Mouse (Mus musculus) megakaryocyte-erythroid progenitor cell, adult 5-6 weeks (primary cell): ENCODE data around the gene Phc3. TPM values are rescaled to one million over a fixed set of nuclear protein-coding genes. Genes with fewer than 3 reads are reported as not detected.

Experiments
- ATAC-seq: replicated peaks from 2 replicates; pipeline ENCODE4 v1.8.0; 2016; ENCODE audit warnings: mild to moderate bottlenecking, inconsistent platforms; ENCODE audit not compliant: severe bottlenecking, poor library complexity, low FRiP score, low TSS enrichment
- total RNA-seq, 2 experiments: library from RNA; stranded (forward) in 1 of 2; stranded (reverse) in 1 of 2; fragments of 200-1000, 215-1000 nt in 1 of 2; fragments of >200 nt in 1 of 2; fragmentation: Nextera tagmentation in 1 of 2; gene quantifications; 2 replicates each; pipeline ENCODE4 v1.2.3; 2014 to 2017

The Phc3 gene
- total RNA-seq, 2 experiments from 2014 or later: 12.8 to 30.5 TPM

DNA sequence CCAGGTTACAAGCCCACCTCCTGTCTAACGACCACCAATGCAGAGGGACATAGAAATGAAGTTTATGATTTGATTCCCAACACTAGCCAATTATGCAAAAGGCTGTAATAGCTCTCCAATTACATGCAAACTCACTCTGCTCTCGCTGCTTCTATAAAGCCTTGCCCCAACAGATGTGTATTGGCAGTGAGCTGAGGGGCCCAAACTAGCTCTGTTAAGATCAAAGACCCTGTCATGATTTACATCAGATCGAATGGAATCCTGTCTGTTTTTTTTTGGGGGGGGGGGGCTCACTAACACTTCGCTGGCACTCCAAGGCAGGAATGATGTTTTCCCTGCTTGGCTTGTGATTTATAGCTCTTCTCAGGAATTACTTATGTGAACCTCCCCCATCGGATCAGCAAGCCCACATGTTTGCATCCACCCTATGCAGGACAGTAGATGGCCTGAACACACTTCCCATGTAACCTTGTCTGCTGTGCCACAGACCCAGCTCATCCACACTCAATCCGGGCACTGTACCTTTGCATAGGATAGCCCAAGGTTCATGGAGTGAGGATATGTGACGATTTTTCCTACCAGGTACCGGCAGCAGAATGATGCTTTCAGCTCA, 13.8 kb upstream of the Phc3 start:
- no peak for ATAC-seq

- ATAC-seq: peak; percentile 63; the same call in 1 of the 2 replicates
Observed at GRCm38 (mm10) chr3:30981616-30982380, 12.6 kb upstream of the Phc3 start.

GRCm38 (mm10) chr3:30976991-30977603, 7.9 kb upstream of the Phc3 start:
- ATAC-seq: no peak

- peak; percentile 93 for ATAC-seq
Observed at GRCm38 (mm10) chr3:30975102-30975754, 6.0 kb upstream of the Phc3 start.

DNA sequence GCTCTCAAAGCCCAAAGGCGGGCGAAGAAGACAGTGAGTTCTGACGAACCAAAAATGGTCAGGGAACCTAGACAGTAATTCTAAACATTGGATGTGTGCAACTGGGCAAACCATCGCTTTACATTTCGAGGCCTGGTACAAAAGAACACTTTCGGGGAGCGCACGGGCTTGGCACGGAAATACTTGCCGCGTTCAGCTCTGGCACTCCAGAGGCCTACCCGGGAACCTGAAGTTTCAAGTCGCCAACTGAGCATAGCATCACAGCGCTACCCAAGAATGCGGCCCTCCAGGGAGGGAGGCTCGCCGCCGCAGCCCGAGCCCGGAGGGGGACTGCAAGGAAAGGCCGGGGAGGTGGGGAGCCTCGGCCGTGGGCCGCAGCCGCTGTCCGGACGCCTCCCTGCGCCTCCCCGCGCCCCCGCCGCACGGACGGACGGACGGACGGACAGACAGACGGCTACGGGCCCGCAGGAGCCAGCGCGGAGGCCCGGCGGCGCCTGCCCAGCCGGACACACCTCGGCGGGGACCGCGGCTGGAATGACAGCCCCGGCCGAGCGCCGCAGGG, 603 bp downstream of the Phc3 start:
- peak; percentile 56 for ATAC-seq

DNA sequence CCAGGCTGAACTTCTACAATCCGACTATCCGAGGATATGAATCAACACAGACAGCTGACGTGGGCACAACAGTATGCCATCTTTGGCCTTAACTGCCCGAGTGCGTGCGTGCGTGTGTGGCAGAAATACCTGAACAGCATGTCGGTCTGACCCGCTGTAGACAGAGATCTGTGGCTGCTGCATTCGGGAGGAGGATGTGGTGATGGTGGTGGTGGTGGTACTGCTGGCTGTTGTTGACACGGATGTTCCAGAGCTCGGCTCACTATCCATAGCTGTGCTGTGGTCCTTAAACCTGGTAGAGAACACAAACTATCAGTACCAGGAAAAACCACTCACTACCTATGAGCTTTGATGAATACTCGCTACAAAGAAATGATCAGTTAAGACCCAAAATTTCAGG, 3.6 kb downstream of the Phc3 start:
- no peak for ATAC-seq

DNA sequence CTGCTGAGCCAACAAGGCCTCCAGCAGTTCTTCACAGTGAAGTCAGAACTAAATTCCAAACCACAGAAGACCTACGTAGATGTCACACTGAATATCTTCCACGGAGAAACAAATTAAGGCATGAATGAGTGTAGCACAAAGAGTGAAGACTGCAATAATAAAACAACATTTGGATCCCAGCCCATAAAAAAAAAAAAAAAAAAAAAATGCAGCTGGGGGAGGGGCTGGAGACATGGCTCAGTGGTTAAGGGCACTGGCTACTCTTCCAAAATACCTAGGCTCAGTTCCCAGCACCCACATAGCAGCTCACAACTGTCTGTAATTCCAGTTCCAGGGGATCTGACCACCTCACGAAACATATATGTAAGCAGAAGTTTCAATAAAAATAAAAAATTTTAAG, 5.0 kb downstream of the Phc3 start:
- no peak for ATAC-seq

DNA sequence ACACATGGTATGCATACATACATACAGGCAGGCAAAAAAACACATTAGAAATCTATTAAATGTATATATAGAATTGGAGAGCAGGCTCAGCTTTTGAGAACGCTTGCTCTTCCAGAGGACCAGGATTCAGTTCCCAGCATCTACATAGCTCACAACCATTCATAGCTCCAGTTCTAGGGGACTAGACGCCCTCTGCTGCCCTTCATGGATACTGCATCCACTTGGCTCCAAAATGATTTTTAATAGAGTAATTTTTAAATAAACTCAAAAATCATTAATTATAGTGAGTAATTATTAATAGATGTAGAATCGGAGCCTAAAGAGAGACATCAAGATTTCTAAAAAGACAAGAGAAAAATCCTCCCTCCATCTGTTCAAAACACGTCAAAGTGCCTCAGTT, 6.1 kb downstream of the Phc3 start:
- ATAC-seq: no peak

DNA sequence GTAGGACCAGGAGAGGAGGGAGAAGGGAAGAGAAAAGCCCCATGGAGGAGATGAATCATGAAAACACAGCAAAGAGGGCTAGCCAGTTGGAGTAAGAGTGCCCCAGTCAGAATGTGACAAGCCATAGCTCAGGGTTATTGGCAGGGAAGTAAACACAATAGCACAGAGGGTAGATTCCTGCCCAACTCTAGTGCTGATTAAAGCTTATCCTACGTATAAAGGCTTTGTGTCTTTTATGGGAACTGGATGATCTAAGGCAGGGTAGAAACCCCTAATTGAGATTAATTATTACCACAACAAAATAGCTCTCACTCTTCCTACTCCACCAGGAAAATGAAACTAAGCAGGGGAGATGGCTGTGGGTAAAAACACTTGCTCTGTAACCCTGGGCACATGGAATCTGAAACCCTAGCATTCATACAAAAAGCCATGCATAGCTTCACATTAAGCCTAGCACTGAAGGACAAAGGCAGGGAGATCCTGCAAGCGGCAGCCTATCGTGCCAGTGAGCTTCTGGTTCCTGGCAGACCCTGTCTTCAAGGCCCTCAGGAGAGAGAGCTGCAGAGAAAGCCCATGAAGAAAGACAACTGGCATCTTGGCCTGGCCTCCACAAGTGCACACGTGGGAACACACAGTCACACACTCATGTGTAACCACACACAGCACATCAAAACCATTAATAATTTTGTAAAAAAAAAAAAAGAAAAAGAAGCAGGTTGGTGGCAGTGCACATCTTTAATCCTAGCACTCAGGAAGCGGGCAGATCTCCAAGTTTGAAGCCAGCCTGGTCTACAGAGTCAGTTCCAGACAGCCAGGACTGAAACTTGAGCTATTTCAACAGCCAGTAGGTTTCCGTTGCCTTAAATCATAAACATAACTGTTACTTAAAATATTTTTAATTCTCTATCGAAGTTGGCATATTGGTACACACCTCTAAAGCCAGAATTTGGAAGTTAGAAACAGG, 9.1 kb downstream of the Phc3 start:
- ATAC-seq: no peak

- no peak for ATAC-seq
Observed at GRCm38 (mm10) chr3:30958709-30959108, 10.5 kb downstream of the Phc3 start.

DNA sequence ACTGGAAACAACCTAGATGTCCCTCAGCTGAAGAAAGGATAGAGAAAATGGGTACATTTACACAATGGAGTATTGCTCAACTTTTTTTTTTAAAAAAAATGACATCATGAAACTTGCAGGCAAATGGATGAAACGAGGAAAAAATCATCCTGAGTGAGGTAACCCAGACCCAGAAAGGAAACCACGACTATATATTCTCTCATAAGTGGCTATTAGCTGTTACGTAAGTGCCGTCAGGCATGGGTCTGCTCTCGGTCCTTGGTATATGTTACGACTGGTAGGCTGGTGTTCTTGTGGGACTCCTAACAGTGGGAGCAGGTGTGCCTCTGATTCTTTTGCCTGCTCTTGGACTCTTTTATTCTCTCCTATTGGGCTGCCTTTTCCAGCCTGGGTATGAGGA, 12.9 kb downstream of the Phc3 start:
- ATAC-seq: no peak

- peak; percentile 88 for ATAC-seq
Observed at GRCm38 (mm10) chr3:30952273-30953070, 16.7 kb downstream of the Phc3 start.

GRCm38 (mm10) chr3:30951652-30952051, 17.6 kb downstream of the Phc3 start:
- no peak for ATAC-seq

GRCm38 (mm10) chr3:30934384-30934783, 34.8 kb downstream of the Phc3 start:
- no peak for ATAC-seq

DNA sequence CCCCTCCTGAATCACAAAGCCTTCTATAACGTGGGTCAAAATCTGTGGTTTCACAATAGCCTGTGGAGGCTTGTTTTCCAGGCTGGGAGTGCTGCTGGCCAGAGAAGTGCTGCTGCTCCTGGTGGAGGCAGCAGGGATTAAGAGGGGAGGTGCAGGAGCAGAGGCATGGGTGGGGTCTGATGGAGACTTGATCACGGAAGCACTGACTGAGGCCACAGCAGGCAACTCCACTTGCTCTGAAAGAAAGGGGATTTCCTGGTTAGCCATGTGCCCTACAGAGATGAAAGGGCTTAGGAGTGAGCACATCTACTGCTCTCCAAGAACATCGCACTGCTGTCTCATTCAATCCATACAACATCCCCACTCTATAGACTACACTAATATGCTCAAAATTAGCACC, 39.4 kb downstream of the Phc3 start:
- no peak for ATAC-seq

DNA sequence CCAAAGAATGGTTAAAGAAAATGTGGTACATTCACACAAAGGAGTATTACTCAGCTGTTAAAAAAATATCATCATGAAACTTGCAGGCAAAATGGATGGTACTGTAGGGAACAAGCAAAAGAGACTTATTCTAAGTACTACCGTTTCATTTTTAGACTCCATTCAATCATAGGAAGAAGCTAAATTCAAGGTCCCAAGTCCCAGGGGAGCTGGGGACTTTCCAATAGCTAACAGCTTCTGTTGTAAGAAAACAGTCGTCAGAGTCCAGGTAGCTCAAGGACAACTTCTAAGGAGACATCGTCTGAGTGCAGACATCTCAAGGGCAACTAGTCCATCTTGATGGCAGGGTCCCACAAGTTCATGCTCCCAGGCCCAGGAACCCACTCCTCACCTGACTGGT, 41.6 kb downstream of the Phc3 start:
- ATAC-seq: no peak

DNA sequence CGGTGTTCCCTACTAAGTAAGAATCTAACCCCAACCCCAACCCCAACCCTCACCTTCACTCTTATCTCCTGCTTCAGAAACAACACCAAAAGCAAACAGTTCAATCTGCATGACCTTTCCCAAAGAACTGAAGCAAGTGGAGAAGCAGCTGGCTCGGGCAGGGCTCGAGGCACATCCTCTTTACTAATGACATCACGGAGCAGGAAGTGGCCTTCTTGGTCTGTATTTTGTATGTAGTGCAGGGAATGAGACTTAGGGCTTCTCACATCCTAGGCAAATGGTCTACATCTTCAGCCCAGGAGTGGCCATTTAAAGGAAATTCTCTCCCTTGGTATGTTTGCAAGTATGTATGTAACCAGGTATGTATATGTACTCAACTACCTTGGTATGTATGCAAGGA, 52.1 kb downstream of the Phc3 start:
- no peak for ATAC-seq

- ATAC-seq: no peak
Observed at GRCm38 (mm10) chr3:30904658-30905057, 64.6 kb downstream of the Phc3 start.
